Mouse (Mus musculus): ENCODE measurements around the gene Gabbr2.

- TF ChIP-seq POLR2A (IDR thresholded peaks at IDR 0.05; ENCODE audit: borderline replicate concordance, insufficient read depth, low read length) (no peak), CTCF (IDR thresholded peaks at IDR 0.05; ENCODE audit: borderline replicate concordance, insufficient read depth, low read depth, low read length) (no peak)
These were observed 34.7 kb downstream of the Gabbr2 start for GRCm38 (mm10) chr4:46956966-46957365.

All from cerebellum, adult 2 months (tissue).